Mouse (Mus musculus) liver, embryonic 14.5 days (tissue): ENCODE results near the gene Lrmda.

ENCODE experiments used
- CTCF ChIP-seq: IDR thresholded peaks from 2 replicates; pipeline ENCODE4 v1.5.1; 2016; ENCODE audit warnings: antibody characterized with exemption, low read depth, control low read depth
- EP300 ChIP-seq: IDR thresholded peaks from 2 replicates; pipeline ENCODE4 v1.6.1; 2016; ENCODE audit warnings: antibody characterized with exemption, low read depth

DNA sequence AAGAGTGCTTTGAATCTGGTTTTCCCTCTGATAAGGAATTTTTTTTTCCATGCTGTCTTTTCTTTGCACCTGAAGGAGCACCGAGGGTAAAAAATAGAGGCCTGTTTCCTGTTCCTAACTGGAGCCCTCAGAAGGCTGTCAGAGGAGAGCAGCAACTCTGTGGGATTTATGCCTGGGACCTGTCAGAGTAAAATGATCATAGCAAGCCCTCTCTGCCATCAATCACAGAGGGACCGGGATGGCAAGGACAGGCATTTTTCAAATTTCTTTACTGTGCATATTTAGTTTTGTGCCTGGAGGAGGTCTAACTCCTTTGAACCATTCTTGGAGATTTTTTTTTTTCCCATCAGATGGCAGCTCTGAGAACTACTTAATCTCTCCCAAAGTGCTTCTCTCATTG lies 739.7 kb downstream of the Lrmda start:
- TF ChIP-seq CTCF (no peak), EP300 (no peak)
